Mouse (Mus musculus): Measurements from ENCODE around the gene Etl4.

GRCm38 (mm10) chr2:20667876-20668275 lies 758.3 kb downstream of the Etl4 start:
- TF ChIP-seq POLR2A (IDR thresholded peaks at IDR 0.05; ENCODE audit: insufficient read length, low read depth) (no peak), USF1 (IDR thresholded peaks at IDR 0.05; ENCODE audit: low read depth) (no peak), MAX (IDR thresholded peaks at IDR 0.05; ENCODE audit: low read depth) (no peak), MYOG (IDR thresholded peaks at IDR 0.05; ENCODE audit: control insufficient read depth in 1 of 3, insufficient read depth in 1 of 3, insufficient read length in 2 of 3, low read depth in 2 of 3) (no peak)

Measured in myocyte (in vitro differentiated cells).